Mouse (Mus musculus): ENCODE data around the gene H2-D1. TPM values are rescaled to one million over a fixed set of nuclear protein-coding genes. Genes with fewer than 3 reads are reported as not detected.

Gene H2-D1
- polyA plus RNA-seq, 1 experiment, result 98.1 TPM

- Histone ChIP-seq H3K27ac (ENCODE audit: insufficient read depth, low read length) (no peak overlapping the region), H3K4me3 (ENCODE audit: insufficient read depth, low read length) (no peak overlapping the region), H3K4me1 (ENCODE audit: control insufficient read depth, insufficient read depth, low read length) (peaks cover 10% of the 10 kb centered on the region)
- TF ChIP-seq CTCF (IDR thresholded peaks at IDR 0.05; ENCODE audit: borderline replicate concordance, insufficient read depth, low read length) (no peak), POLR2A (IDR thresholded peaks at IDR 0.05; ENCODE audit: low read depth, low read length) (no peak)
Observed at GRCm38 (mm10) chr17:35237504-35237903, 25.0 kb upstream of the H2-D1 start.

DNA sequence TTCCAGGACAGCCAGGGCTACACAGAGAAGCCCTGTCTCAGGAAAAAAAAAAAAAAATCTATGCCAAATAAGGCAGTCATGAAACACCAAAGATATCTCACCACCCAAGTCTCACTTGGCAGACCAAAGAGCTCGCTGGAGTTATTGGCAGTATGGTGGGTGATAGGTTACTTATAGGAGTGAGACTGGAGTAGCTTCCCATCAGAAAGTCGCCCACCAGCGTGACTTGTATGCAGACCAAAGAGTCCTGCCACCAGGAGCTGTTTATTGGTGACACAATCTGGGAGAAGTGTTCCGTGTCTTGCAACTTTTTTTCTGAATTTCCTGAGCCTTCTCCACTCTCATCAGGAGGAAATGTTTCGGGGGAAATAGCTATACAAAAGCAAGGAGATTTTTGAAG lies 22.8 kb upstream of the H2-D1 start:
- Histone ChIP-seq H3K4me1 (ENCODE audit: control insufficient read depth, insufficient read depth, low read length) (peaks cover 14% of the 10 kb centered on the region), H3K4me3 (ENCODE audit: insufficient read depth, low read length) (no peak overlapping the region), H3K27ac (ENCODE audit: insufficient read depth, low read length) (no peak overlapping the region)
- TF ChIP-seq CTCF (IDR thresholded peaks at IDR 0.05; ENCODE audit: borderline replicate concordance, insufficient read depth, low read length) (no peak), POLR2A (IDR thresholded peaks at IDR 0.05; ENCODE audit: low read depth, low read length) (no peak)

GRCm38 (mm10) chr17:35240384-35241304 lies 21.9 kb upstream of the H2-D1 start:
- Histone ChIP-seq H3K4me3 (ENCODE audit: insufficient read depth, low read length) (peak overlapping the region; percentile 15), H3K27ac (ENCODE audit: insufficient read depth, low read length) (peak overlapping the region; percentile 93), H3K4me1 (ENCODE audit: control insufficient read depth, insufficient read depth, low read length) (peaks cover 16% of the 10 kb centered on the region)
- TF ChIP-seq CTCF (IDR thresholded peaks at IDR 0.05; ENCODE audit: borderline replicate concordance, insufficient read depth, low read length) (no peak), POLR2A (IDR thresholded peaks at IDR 0.05; ENCODE audit: low read depth, low read length) (peak; percentile 60)

DNA sequence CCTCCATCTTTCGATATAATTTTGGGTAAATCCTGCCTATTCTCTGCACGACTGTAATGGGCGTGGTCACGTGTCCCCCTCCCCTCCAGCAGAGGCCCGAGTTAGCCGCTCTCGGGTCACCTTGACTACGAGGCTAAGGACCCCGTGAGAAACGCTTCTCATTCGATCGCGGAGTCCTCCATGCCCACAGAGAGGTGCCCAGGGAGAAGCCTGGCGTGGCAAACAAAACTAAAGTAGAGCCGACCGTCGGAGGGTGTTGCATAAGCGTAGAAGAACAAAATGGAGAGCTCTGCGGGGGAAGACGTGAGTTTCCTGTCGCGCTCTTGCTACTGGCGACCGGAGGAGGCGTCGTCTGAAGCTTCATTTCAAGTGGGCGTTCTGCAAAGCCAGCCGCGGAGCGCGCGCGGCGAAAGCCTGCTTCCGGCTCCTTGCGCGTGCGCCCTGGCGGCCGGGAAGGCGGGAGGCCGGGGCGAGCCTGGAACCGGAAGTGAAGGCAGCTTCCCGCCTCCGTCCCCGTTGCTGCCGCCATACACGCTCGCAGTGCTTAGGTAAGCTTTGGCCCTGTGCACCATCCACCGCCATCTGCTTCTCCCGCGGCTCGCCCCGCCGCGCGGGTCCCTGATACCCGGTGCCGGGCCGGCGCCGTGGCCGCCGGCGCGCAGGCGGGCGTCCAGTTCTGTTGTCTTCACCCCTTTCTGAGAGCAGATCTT lies 21.1 kb upstream of the H2-D1 start, which contains the start of gene Ddx39b:
Gene Ddx39b (plus strand): TSS at position 442 of the 710 bp plus-strand sequence.
- Histone ChIP-seq H3K4me1 (ENCODE audit: control insufficient read depth, insufficient read depth, low read length) (peaks cover 19% of the 10 kb centered on the region), H3K27ac (ENCODE audit: insufficient read depth, low read length) (peak within 1 kb of the TSS; percentile 95), H3K4me3 (ENCODE audit: insufficient read depth, low read length) (peak within 1 kb of the TSS; percentile 66)
- TF ChIP-seq CTCF (IDR thresholded peaks at IDR 0.05; ENCODE audit: borderline replicate concordance, insufficient read depth, low read length) (no peak), POLR2A (IDR thresholded peaks at IDR 0.05; ENCODE audit: low read depth, low read length) (peak; percentile 76)

- TF ChIP-seq POLR2A (IDR thresholded peaks at IDR 0.05; ENCODE audit: low read depth, low read length), result peak; percentile 81
- no peak for TF ChIP-seq CTCF (IDR thresholded peaks at IDR 0.05; ENCODE audit: borderline replicate concordance, insufficient read depth, low read length)
- peak overlapping the region; percentile 66 for H3K4me3 ChIP-seq (ENCODE audit: insufficient read depth, low read length)
- peak overlapping the region; percentile 95 for H3K27ac ChIP-seq (ENCODE audit: insufficient read depth, low read length)
- H3K4me1 ChIP-seq (ENCODE audit: control insufficient read depth, insufficient read depth, low read length), result peaks cover 19% of the 10 kb centered on the region
Observed at GRCm38 (mm10) chr17:35242015-35242941, 20.3 kb upstream of the H2-D1 start.

GRCm38 (mm10) chr17:35243086-35243485 lies 19.4 kb upstream of the H2-D1 start:
- H3K4me1 ChIP-seq (ENCODE audit: control insufficient read depth, insufficient read depth, low read length), result peaks cover 19% of the 10 kb centered on the region
- TF ChIP-seq CTCF (IDR thresholded peaks at IDR 0.05; ENCODE audit: borderline replicate concordance, insufficient read depth, low read length) (no peak), POLR2A (IDR thresholded peaks at IDR 0.05; ENCODE audit: low read depth, low read length) (peak; percentile 49)
- peak overlapping the region; percentile 66 for H3K4me3 ChIP-seq (ENCODE audit: insufficient read depth, low read length)
- peak overlapping the region; percentile 95 for H3K27ac ChIP-seq (ENCODE audit: insufficient read depth, low read length)

- TF ChIP-seq POLR2A (IDR thresholded peaks at IDR 0.05; ENCODE audit: low read depth, low read length) (no peak), CTCF (IDR thresholded peaks at IDR 0.05; ENCODE audit: borderline replicate concordance, insufficient read depth, low read length) (no peak)
- Histone ChIP-seq H3K4me3 (ENCODE audit: insufficient read depth, low read length) (0 out of 2 replicates have a peak overlapping the region, but pooled peaks have one; percentile 66), H3K4me1 (ENCODE audit: control insufficient read depth, insufficient read depth, low read length) (peaks cover 19% of the 10 kb centered on the region), H3K27ac (ENCODE audit: insufficient read depth, low read length) (no peak overlapping the region)
Observed at GRCm38 (mm10) chr17:35244999-35245398, 17.5 kb upstream of the H2-D1 start.

GRCm38 (mm10) chr17:35245731-35246623 lies 16.6 kb upstream of the H2-D1 start:
- Histone ChIP-seq H3K27ac (ENCODE audit: insufficient read depth, low read length) (no peak overlapping the region), H3K4me3 (ENCODE audit: insufficient read depth, low read length) (no peak overlapping the region), H3K4me1 (ENCODE audit: control insufficient read depth, insufficient read depth, low read length) (peaks cover 13% of the 10 kb centered on the region)
- TF ChIP-seq CTCF (IDR thresholded peaks at IDR 0.05; ENCODE audit: borderline replicate concordance, insufficient read depth, low read length) (no peak), POLR2A (IDR thresholded peaks at IDR 0.05; ENCODE audit: low read depth, low read length) (no peak)
